Mouse (Mus musculus): ENCODE measurements around the gene Gm43517.

Gm43517 gene

GRCm38 (mm10) chr12:49384876-49385630 lies at the start of gene Gm43517:
Gm43517 (plus strand) TSS chr12:49385174.
- no peak for DNase-seq

- no peak for DNase-seq
These were observed 35.3 kb upstream of the Gm43517 start for GRCm38 (mm10) chr12:49349697-49350096.

GRCm38 (mm10) chr12:49368931-49369330 lies 16.0 kb upstream of the Gm43517 start:
- no peak for DNase-seq

- no peak for DNase-seq
These were observed 12.8 kb upstream of the Gm43517 start for GRCm38 (mm10) chr12:49372170-49372569.

- no peak for DNase-seq
These were observed 11.8 kb upstream of the Gm43517 start for GRCm38 (mm10) chr12:49373176-49373575.

GRCm38 (mm10) chr12:49373821-49374605 lies 11.0 kb upstream of the Gm43517 start:
- no peak for DNase-seq

GRCm38 (mm10) chr12:49374606-49374995 lies 10.4 kb upstream of the Gm43517 start:
- DNase-seq: no peak

- no peak for DNase-seq
These were observed 9.3 kb upstream of the Gm43517 start for GRCm38 (mm10) chr12:49375427-49376317.

GRCm38 (mm10) chr12:49376318-49376992 lies 8.5 kb upstream of the Gm43517 start:
- no peak for DNase-seq

- no peak for DNase-seq
These were observed 7.5 kb upstream of the Gm43517 start for GRCm38 (mm10) chr12:49377281-49377970.

- no peak for DNase-seq
These were observed 6.1 kb upstream of the Gm43517 start for GRCm38 (mm10) chr12:49378920-49379319.

GRCm38 (mm10) chr12:49379446-49379845 lies 5.5 kb upstream of the Gm43517 start:
- DNase-seq: no peak

- no peak for DNase-seq
These were observed 4.5 kb upstream of the Gm43517 start for GRCm38 (mm10) chr12:49380442-49380841.

GRCm38 (mm10) chr12:49381031-49381525 lies 3.9 kb upstream of the Gm43517 start:
- no peak for DNase-seq

- no peak for DNase-seq
These were observed 3.1 kb upstream of the Gm43517 start for GRCm38 (mm10) chr12:49381721-49382365.

GRCm38 (mm10) chr12:49382565-49383520 lies 2.1 kb upstream of the Gm43517 start, which contains the start of gene Foxg1:
Foxg1 (plus strand) TSS chr12:49382660.
- no peak for DNase-seq

GRCm38 (mm10) chr12:49383521-49384133 lies 1.3 kb upstream of the Gm43517 start:
- DNase-seq: peak; percentile 26

GRCm38 (mm10) chr12:49384295-49384875 lies 589 bp upstream of the Gm43517 start:
- no peak for DNase-seq

GRCm38 (mm10) chr12:49385631-49385990 lies 637 bp downstream of the Gm43517 start:
- DNase-seq: no peak
